Mouse (Mus musculus) spleen, adult 2 months (tissue): ENCODE measurements around the gene Paqr8.

Experiments used
- CTCF ChIP-seq: fragments of 200-500 bp; IDR thresholded peaks from 2 replicates; pipeline ENCODE4 v1.5.1; 2011; ENCODE audit warnings: mild to moderate bottlenecking, inconsistent platforms; ENCODE audit not compliant: insufficient read depth, insufficient read length, insufficient replicate concordance; ENCODE audit errors: extremely low read depth
- POLR2A ChIP-seq: fragments of 200-500 bp; IDR thresholded peaks from 2 replicates; pipeline ENCODE4 v1.6.1; 2011; ENCODE audit warnings: low read depth, low read length, inconsistent platforms

GRCm38 (mm10) chr1:20905501-20906127, 15.2 kb downstream of the Paqr8 start:
- TF ChIP-seq CTCF, result no peak
- no peak for TF ChIP-seq POLR2A
